Mouse (Mus musculus): ENCODE measurements around the gene Tbc1d10c.

GRCm38 (mm10) chr19:4183689-4184088, 7.4 kb downstream of the Tbc1d10c start:
- TF ChIP-seq CTCF (conservative IDR thresholded peaks at IDR 0.05; ENCODE audit: insufficient read depth, insufficient read length, low read depth, low read length) (no peak), POLR2A (IDR thresholded peaks at IDR 0.05; ENCODE audit: low read depth, low read length) (no peak)

All from kidney, adult 2 months (tissue).